Mouse (Mus musculus): ENCODE data around the gene Igf2bp3. TPM values are rescaled to one million over a fixed set of nuclear protein-coding genes. Genes with fewer than 3 reads are reported as not detected.

The Igf2bp3 gene
- polyA plus RNA-seq, 1 experiment from 2014 or later = 18.8 TPM

- H3K9ac ChIP-seq (replicated peaks) = no peak overlapping the region
- peaks cover 14% of the 10 kb centered on the region for H3K4me1 ChIP-seq
- no peaks in the 10 kb centered on the region for H3K36me3 ChIP-seq
- no peak overlapping the region for H3K4me3 ChIP-seq (replicated peaks)
- H3K27me3 ChIP-seq (replicated peaks) = no peaks in the 10 kb centered on the region
- peak overlapping the region; percentile 76 for H3K27ac ChIP-seq (replicated peaks)
- ATAC-seq (ENCODE audit: low FRiP score) = peak; percentile 67; the same call in 1 of the 2 replicates
- H3K9me3 ChIP-seq (replicated peaks) = no peaks in the 10 kb centered on the region
- peak overlapping the region; percentile 23; the same call in 1 of the 2 replicates for H3K4me2 ChIP-seq
- WGBS = 7% methylated on average over 7 of the region's 7 CpGs
Measured at GRCm38 (mm10) chr6:49055256-49055733, 159.5 kb downstream of the Igf2bp3 start.

DNA sequence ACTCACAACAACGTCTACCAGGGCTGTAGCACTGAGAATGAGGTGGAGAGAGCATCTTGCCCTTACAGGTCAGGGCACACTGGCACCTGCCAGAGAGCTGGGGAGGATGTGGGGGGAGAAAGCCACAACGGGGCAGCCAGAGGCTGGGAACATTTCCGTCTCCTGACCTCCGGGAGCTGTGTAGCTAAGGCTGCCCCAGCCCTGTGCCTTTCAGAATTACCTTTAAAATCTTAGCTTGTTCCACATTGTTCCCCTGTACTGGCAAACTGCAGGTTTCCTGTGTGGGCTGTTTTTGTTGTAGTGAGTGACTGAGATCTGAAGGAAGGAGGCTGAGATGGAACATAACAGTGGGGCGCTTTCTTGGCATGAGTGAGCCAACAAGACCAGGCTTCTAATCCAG lies 162.6 kb downstream of the Igf2bp3 start:
- ATAC-seq (ENCODE audit: low FRiP score) = no peak
- H3K4me2 ChIP-seq = no peak overlapping the region
- H3K9ac ChIP-seq (replicated peaks) = no peak overlapping the region
- H3K27me3 ChIP-seq (replicated peaks) = no peaks in the 10 kb centered on the region
- no peak overlapping the region for H3K4me3 ChIP-seq (replicated peaks)
- no peaks in the 10 kb centered on the region for H3K36me3 ChIP-seq
- no peak overlapping the region for H3K27ac ChIP-seq (replicated peaks)
- WGBS = 76% methylated on average over 5 of the region's 5 CpGs
- H3K4me1 ChIP-seq = peaks cover 14% of the 10 kb centered on the region
- H3K9me3 ChIP-seq (replicated peaks) = no peaks in the 10 kb centered on the region

DNA sequence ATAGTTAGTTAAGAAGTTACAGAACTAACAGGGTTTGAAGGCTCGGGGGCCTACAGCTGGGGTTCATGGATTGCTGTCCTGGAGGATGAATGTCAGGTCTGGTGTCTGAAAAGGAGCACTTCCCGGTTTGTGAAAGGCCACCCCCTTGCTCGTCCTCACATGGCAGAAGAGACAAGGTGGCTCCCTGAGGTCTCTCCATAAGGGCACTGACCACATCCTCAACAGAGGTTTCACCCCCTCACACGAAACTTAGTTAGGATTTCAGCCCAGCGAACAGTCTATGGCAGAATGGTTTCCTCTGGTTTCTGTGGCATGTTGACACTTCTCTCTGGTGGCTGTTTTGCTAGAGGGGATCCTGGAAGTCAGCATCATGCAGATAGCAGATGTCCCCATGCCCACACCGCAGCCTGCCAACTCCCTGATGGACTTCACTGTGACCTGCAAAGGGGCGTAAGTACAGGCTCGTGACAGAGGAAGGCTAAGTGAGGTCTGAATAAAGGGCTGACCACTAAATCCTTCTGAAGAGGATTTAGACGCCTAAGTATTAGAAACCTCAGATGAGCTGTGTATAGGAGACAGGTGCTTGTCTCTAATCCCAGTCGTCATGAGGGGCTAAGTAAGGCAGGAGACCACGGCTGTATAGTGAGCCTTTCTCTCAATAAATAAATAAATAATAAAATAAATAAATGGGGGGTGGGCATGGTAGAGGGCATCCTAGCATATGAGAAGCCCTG lies 163.9 kb downstream of the Igf2bp3 start:
- 78% methylated on average over 11 of the region's 11 CpGs for whole genome bisulfite sequencing
- Histone ChIP-seq H3K27ac (replicated peaks) (no peak overlapping the region), H3K4me1 (peaks cover 11% of the 10 kb centered on the region), H3K4me2 (no peak overlapping the region), H3K27me3 (replicated peaks) (no peaks in the 10 kb centered on the region), H3K9ac (replicated peaks) (no peak overlapping the region), H3K9me3 (replicated peaks) (no peaks in the 10 kb centered on the region), H3K4me3 (replicated peaks) (no peak overlapping the region), H3K36me3 (no peaks in the 10 kb centered on the region)
- no peak for ATAC-seq (ENCODE audit: low FRiP score)

GRCm38 (mm10) chr6:49048395-49048794 lies 166.4 kb downstream of the Igf2bp3 start:
- Histone ChIP-seq H3K4me3 (replicated peaks) (no peak overlapping the region), H3K27me3 (replicated peaks) (no peaks in the 10 kb centered on the region), H3K9me3 (replicated peaks) (no peaks in the 10 kb centered on the region), H3K36me3 (no peaks in the 10 kb centered on the region), H3K4me2 (no peak overlapping the region), H3K9ac (replicated peaks) (no peak overlapping the region), H3K27ac (replicated peaks) (no peak overlapping the region), H3K4me1 (no peaks in the 10 kb centered on the region)
- 94% methylated on average over 10 of the region's 10 CpGs for WGBS
- no peak for ATAC-seq (ENCODE audit: low FRiP score)

- H3K9ac ChIP-seq (replicated peaks) = no peak overlapping the region
- no peaks in the 10 kb centered on the region for H3K27me3 ChIP-seq (replicated peaks)
- H3K9me3 ChIP-seq (replicated peaks) = no peaks in the 10 kb centered on the region
- H3K27ac ChIP-seq (replicated peaks) = no peak overlapping the region
- 74% methylated on average over 10 of the region's 10 CpGs for WGBS
- no peaks in the 10 kb centered on the region for H3K36me3 ChIP-seq
- H3K4me2 ChIP-seq = no peak overlapping the region
- ATAC-seq (ENCODE audit: low FRiP score) = no peak
- H3K4me1 ChIP-seq = no peaks in the 10 kb centered on the region
- no peak overlapping the region for H3K4me3 ChIP-seq (replicated peaks)
Measured at GRCm38 (mm10) chr6:49047848-49048247, 166.9 kb downstream of the Igf2bp3 start.

GRCm38 (mm10) chr6:49046976-49047375 lies 167.8 kb downstream of the Igf2bp3 start:
- no peaks in the 10 kb centered on the region for H3K27me3 ChIP-seq (replicated peaks)
- H3K36me3 ChIP-seq = no peaks in the 10 kb centered on the region
- H3K9ac ChIP-seq (replicated peaks) = no peak overlapping the region
- H3K4me3 ChIP-seq (replicated peaks) = no peak overlapping the region
- no peak for ATAC-seq (ENCODE audit: low FRiP score)
- H3K4me2 ChIP-seq = no peak overlapping the region
- no peak overlapping the region for H3K27ac ChIP-seq (replicated peaks)
- WGBS = 67% methylated on average over 8 of the region's 8 CpGs
- no peaks in the 10 kb centered on the region for H3K4me1 ChIP-seq
- H3K9me3 ChIP-seq (replicated peaks) = no peaks in the 10 kb centered on the region

GRCm38 (mm10) chr6:49046502-49046901 lies 168.3 kb downstream of the Igf2bp3 start:
- Histone ChIP-seq H3K36me3 (no peaks in the 10 kb centered on the region), H3K9me3 (replicated peaks) (no peaks in the 10 kb centered on the region), H3K27ac (replicated peaks) (no peak overlapping the region), H3K4me2 (no peak overlapping the region), H3K4me1 (no peaks in the 10 kb centered on the region), H3K9ac (replicated peaks) (no peak overlapping the region), H3K27me3 (replicated peaks) (no peaks in the 10 kb centered on the region), H3K4me3 (replicated peaks) (no peak overlapping the region)
- 59% methylated on average over 6 of the region's 6 CpGs for WGBS
- ATAC-seq (ENCODE audit: low FRiP score) = no peak

GRCm38 (mm10) chr6:49039470-49040180 lies 175.1 kb downstream of the Igf2bp3 start:
- H3K4me1 ChIP-seq = peaks cover 4% of the 10 kb centered on the region; the same call in 1 of the 2 replicates
- H3K9me3 ChIP-seq (replicated peaks) = no peaks in the 10 kb centered on the region
- ATAC-seq (ENCODE audit: low FRiP score) = peak; percentile 45; the same call in 1 of the 2 replicates
- no peak overlapping the region for H3K9ac ChIP-seq (replicated peaks)
- no peaks in the 10 kb centered on the region for H3K36me3 ChIP-seq
- peak overlapping the region; percentile 48 for H3K4me2 ChIP-seq
- peak overlapping the region; percentile 21; the same call in 1 of the 2 replicates for H3K4me3 ChIP-seq (replicated peaks)
- no peak overlapping the region for H3K27ac ChIP-seq (replicated peaks)
- WGBS = 13% methylated on average over 18 of the region's 18 CpGs
- peaks cover 19% of the 10 kb centered on the region for H3K27me3 ChIP-seq (replicated peaks)

- no peak for ATAC-seq (ENCODE audit: low FRiP score)
- WGBS = 75% methylated on average over 12 of the region's 12 CpGs
Measured at GRCm38 (mm10) chr6:49037268-49037662, 177.5 kb downstream of the Igf2bp3 start.

GRCm38 (mm10) chr6:49036275-49037267 lies 178.2 kb downstream of the Igf2bp3 start, which contains the start of gene Gpnmb:
Gene Gpnmb, plus strand, starts transcription at chr6:49036546.
- no peak within 1 kb of the TSS for H3K9ac ChIP-seq (replicated peaks)
- H3K4me1 ChIP-seq = peaks cover 4% of the 10 kb centered on the region; the same call in 1 of the 2 replicates
- no peak within 1 kb of the TSS for H3K4me3 ChIP-seq (replicated peaks)
- no peaks in the 10 kb centered on the region for H3K9me3 ChIP-seq (replicated peaks)
- WGBS = 51% methylated on average over 28 of the region's 28 CpGs
- H3K4me2 ChIP-seq = peak within 1 kb of the TSS; percentile 31
- peaks cover 19% of the 10 kb centered on the region for H3K27me3 ChIP-seq (replicated peaks)
- no peak within 1 kb of the TSS for H3K27ac ChIP-seq (replicated peaks)
- ATAC-seq (ENCODE audit: low FRiP score) = no peak
- H3K36me3 ChIP-seq = no peaks in the 10 kb centered on the region

More at GRCm38 (mm10) chr6:49037268-49037662, 177.5 kb downstream of the Igf2bp3 start:
- H3K9ac ChIP-seq (replicated peaks) = no peak overlapping the region
- H3K36me3 ChIP-seq = no peaks in the 10 kb centered on the region
- peaks cover 4% of the 10 kb centered on the region; the same call in 1 of the 2 replicates for H3K4me1 ChIP-seq
- no peak overlapping the region for H3K4me3 ChIP-seq (replicated peaks)
- H3K4me2 ChIP-seq = no peak overlapping the region
- H3K27ac ChIP-seq (replicated peaks) = no peak overlapping the region
- peaks cover 19% of the 10 kb centered on the region for H3K27me3 ChIP-seq (replicated peaks)
- H3K9me3 ChIP-seq (replicated peaks) = no peaks in the 10 kb centered on the region

Measured in neural tube, embryonic 15.5 days (tissue).